Mouse (Mus musculus) macrophage (primary cell): ENCODE data around the gene Sema5a. TPM values are rescaled to one million over a fixed set of nuclear protein-coding genes. Genes with fewer than 3 reads are reported as not detected.

Experiments
- H3K27ac ChIP-seq: fragments of 350-480 bp; formaldehyde crosslinking; 2 replicates; pipeline ENCODE4 v1.9.0; 2021
- H3K36me3 ChIP-seq: fragments of 350-480 bp; formaldehyde crosslinking; 2 replicates; pipeline ENCODE4 v1.9.0; 2021; ENCODE audit errors: inconsistent target
- H3K4me3 ChIP-seq: fragments of 350-480 bp; formaldehyde crosslinking; 2 replicates; pipeline ENCODE4 v1.9.0; 2021; ENCODE audit errors: inconsistent target
- H3K79me2 ChIP-seq: fragments of 350-480 bp; formaldehyde crosslinking; 2 replicates; pipeline ENCODE4 v1.9.0; 2021; ENCODE audit errors: inconsistent target
- WGBS: methylation state at CpG from one replicate; pipeline ENCODE4 v1.1.7; 2026; ENCODE audit warnings: inconsistent platforms; ENCODE audit not compliant: missing documents; 5-methylcytosine and 5-hydroxymethylcytosine counted together
- polyA plus RNA-seq: library from polyadenylated mRNA; stranded (reverse); fragments of 250-400 nt; gene quantifications from 3 replicates; pipeline ENCODE4 v1.2.4, GENCODE M21; 2018; ENCODE audit warnings: inconsistent platforms

The Sema5a gene
- polyA plus RNA-seq, 1 experiment from 2014 or later: not detected

- 82% methylated on average over 9 of the region's 9 CpGs for WGBS
- Histone ChIP-seq H3K36me3 (no peaks in the 10 kb centered on the region), H3K4me3 (no peak overlapping the region), H3K79me2 (no peaks in the 10 kb centered on the region), H3K27ac (no peak overlapping the region)
These were observed 20.8 kb downstream of the Sema5a start for GRCm38 (mm10) chr15:32265378-32265934.

GRCm38 (mm10) chr15:32266122-32266820, 21.7 kb downstream of the Sema5a start:
- Histone ChIP-seq H3K27ac (no peak overlapping the region), H3K36me3 (no peaks in the 10 kb centered on the region), H3K4me3 (no peak overlapping the region), H3K79me2 (no peaks in the 10 kb centered on the region)
- WGBS: 83% methylated on average over 15 of the region's 15 CpGs

GRCm38 (mm10) chr15:32270106-32270505, 25.5 kb downstream of the Sema5a start:
- H3K36me3 ChIP-seq: no peaks in the 10 kb centered on the region
- no peaks in the 10 kb centered on the region for H3K79me2 ChIP-seq
- WGBS: 49% methylated on average over 2 of the region's 2 CpGs
- no peak overlapping the region for H3K27ac ChIP-seq
- no peak overlapping the region for H3K4me3 ChIP-seq

- H3K79me2 ChIP-seq: no peaks in the 10 kb centered on the region
- 89% methylated on average over 6 of the region's 6 CpGs for WGBS
- H3K4me3 ChIP-seq: no peak overlapping the region
These were observed 29.3 kb downstream of the Sema5a start for GRCm38 (mm10) chr15:32273925-32274324.

GRCm38 (mm10) chr15:32275020-32275419, 30.4 kb downstream of the Sema5a start:
- WGBS: 93% methylated on average over 5 of the region's 5 CpGs
- no peaks in the 10 kb centered on the region for H3K79me2 ChIP-seq
- H3K4me3 ChIP-seq: no peak overlapping the region
- H3K36me3 ChIP-seq: no peaks in the 10 kb centered on the region
- H3K27ac ChIP-seq: no peak overlapping the region

More at GRCm38 (mm10) chr15:32273925-32274324, 29.3 kb downstream of the Sema5a start:
- Histone ChIP-seq H3K36me3 (no peaks in the 10 kb centered on the region), H3K27ac (no peak overlapping the region)

GRCm38 (mm10) chr15:32278600-32278999, 34.0 kb downstream of the Sema5a start:
- Histone ChIP-seq H3K27ac (no peak overlapping the region), H3K4me3 (no peak overlapping the region), H3K36me3 (no peaks in the 10 kb centered on the region), H3K79me2 (no peaks in the 10 kb centered on the region)
- WGBS: 82% methylated on average over 2 of the region's 2 CpGs

- no peaks in the 10 kb centered on the region for H3K79me2 ChIP-seq
- no peaks in the 10 kb centered on the region for H3K36me3 ChIP-seq
- no peak overlapping the region for H3K4me3 ChIP-seq
- H3K27ac ChIP-seq: no peak overlapping the region
- 86% methylated on average over 4 of the region's 4 CpGs for WGBS
These were observed 36.8 kb downstream of the Sema5a start for GRCm38 (mm10) chr15:32281374-32281773.

- H3K36me3 ChIP-seq: no peaks in the 10 kb centered on the region
- 79% methylated on average over 2 of the region's 2 CpGs for WGBS
- no peaks in the 10 kb centered on the region for H3K79me2 ChIP-seq
- no peak overlapping the region for H3K27ac ChIP-seq
- no peak overlapping the region for H3K4me3 ChIP-seq
These were observed 40.1 kb downstream of the Sema5a start for GRCm38 (mm10) chr15:32284688-32285087.

- 78% methylated on average over 3 of the region's 3 CpGs for WGBS
- Histone ChIP-seq H3K4me3 (no peak overlapping the region), H3K79me2 (no peaks in the 10 kb centered on the region), H3K27ac (no peak overlapping the region), H3K36me3 (no peaks in the 10 kb centered on the region)
These were observed 41.7 kb downstream of the Sema5a start for GRCm38 (mm10) chr15:32286296-32286695.

- Histone ChIP-seq H3K36me3 (no peaks in the 10 kb centered on the region), H3K4me3 (no peak overlapping the region), H3K79me2 (no peaks in the 10 kb centered on the region), H3K27ac (no peak overlapping the region)
- WGBS: 70% methylated on average over 6 of the region's 6 CpGs
These were observed 43.9 kb downstream of the Sema5a start for GRCm38 (mm10) chr15:32288480-32288879.

GRCm38 (mm10) chr15:32291000-32291399, 46.4 kb downstream of the Sema5a start:
- H3K36me3 ChIP-seq: no peaks in the 10 kb centered on the region
- H3K4me3 ChIP-seq: no peak overlapping the region
- no peaks in the 10 kb centered on the region for H3K79me2 ChIP-seq
- H3K27ac ChIP-seq: no peak overlapping the region
- 71% methylated on average over 3 of the region's 3 CpGs for WGBS

GRCm38 (mm10) chr15:32296523-32296922, 51.9 kb downstream of the Sema5a start:
- Histone ChIP-seq H3K36me3 (no peaks in the 10 kb centered on the region), H3K27ac (no peak overlapping the region), H3K4me3 (no peak overlapping the region), H3K79me2 (no peaks in the 10 kb centered on the region)
- 82% methylated on average over 6 of the region's 6 CpGs for WGBS

- WGBS: 91% methylated on average over 4 of the region's 5 CpGs
These were observed 52.7 kb downstream of the Sema5a start for GRCm38 (mm10) chr15:32297266-32297665.

GRCm38 (mm10) chr15:32298525-32298924, 53.9 kb downstream of the Sema5a start:
- H3K4me3 ChIP-seq: no peak overlapping the region
- no peaks in the 10 kb centered on the region for H3K36me3 ChIP-seq
- WGBS: 71% methylated on average over 6 of the region's 6 CpGs
- H3K79me2 ChIP-seq: no peaks in the 10 kb centered on the region
- no peak overlapping the region for H3K27ac ChIP-seq

More at GRCm38 (mm10) chr15:32297266-32297665, 52.7 kb downstream of the Sema5a start:
- Histone ChIP-seq H3K27ac (no peak overlapping the region), H3K4me3 (no peak overlapping the region), H3K79me2 (no peaks in the 10 kb centered on the region), H3K36me3 (no peaks in the 10 kb centered on the region)

GRCm38 (mm10) chr15:32300991-32301390, 56.4 kb downstream of the Sema5a start:
- 95% methylated on average over 4 of the region's 4 CpGs for WGBS
- H3K36me3 ChIP-seq: no peaks in the 10 kb centered on the region
- H3K79me2 ChIP-seq: no peaks in the 10 kb centered on the region
- H3K27ac ChIP-seq: no peak overlapping the region
- H3K4me3 ChIP-seq: no peak overlapping the region
